Mouse (Mus musculus) liver, postnatal 0 days (tissue): ENCODE measurements around the gene Acan.

Source experiments
- CTCF ChIP-seq: sonication (generic); IDR thresholded peaks from 2 replicates; pipeline ENCODE4 v1.5.1; 2016; ENCODE audit warnings: antibody characterized with exemption, low read depth
- EP300 ChIP-seq: IDR thresholded peaks from 2 replicates; pipeline ENCODE4 v1.6.1; 2016; ENCODE audit warnings: antibody characterized with exemption, low read depth, mild to moderate bottlenecking

GRCm38 (mm10) chr7:79113848-79114247, 60.6 kb downstream of the Acan start:
- no peak for TF ChIP-seq CTCF
- TF ChIP-seq EP300: no peak
